ENCODE assay signal across 25 mouse cellular contexts in genomic region chrX:12112166-12112565, GRCm38 (mm10). TPM values are rescaled to one million over a fixed set of nuclear protein-coding genes. Genes with fewer than 3 reads are reported as not detected.
DNase-seq lines count a peak whose midpoint lies in the region; ATAC-seq and TF ChIP-seq lines count a peak whose summit lies in the region.
"Had no signal": no experiment of that assay in that cellular context is flagged by ENCODE, and none has a peak within 500 bp of the region (broad histone marks: within the 10 kb centered on the region; RNA-seq: fewer than 3 reads in every experiment).

No protein-coding gene starts in this region.

- H3K27ac ChIP-seq in heart, embryonic 15.5 days: peak overlapping the region; percentile 70
- H3K27ac ChIP-seq: embryonic facial prominence, embryonic 15.5 days; hindbrain, embryonic 10.5 days; limb, embryonic 15.5 days; liver, embryonic 15.5 days; neural tube, embryonic 12.5 days had no signal

- TF ChIP-seq POLR2A in myocyte (IDR thresholded peaks at IDR 0.05; ENCODE audit: insufficient read length, low read depth): no peak

- no peak overlapping the region for H3K4me2 ChIP-seq in heart, embryonic 15.5 days
- H3K4me2 ChIP-seq in myocyte (ENCODE audit: low read depth): peak overlapping the region; percentile 27
- H3K4me2 ChIP-seq: embryonic facial prominence, embryonic 15.5 days; limb, embryonic 15.5 days; liver, embryonic 15.5 days; neural tube, embryonic 12.5 days had no signal

- no peak overlapping the region for H3ac ChIP-seq in myocyte (ENCODE audit: control insufficient read depth, insufficient read length)

- WGBS in heart, embryonic 15.5 days: 52% methylated on average over 4 of the region's 4 CpGs

- H3K4me3 ChIP-seq in heart, embryonic 15.5 days: no peak overlapping the region
- no peak overlapping the region for H3K4me3 ChIP-seq in myocyte
- H3K4me3 ChIP-seq: embryonic facial prominence, embryonic 15.5 days; hindbrain, embryonic 10.5 days; limb, embryonic 15.5 days; liver, embryonic 15.5 days; neural tube, embryonic 12.5 days had no signal

- no peaks in the 10 kb centered on the region for H3K9me3 ChIP-seq in heart, embryonic 15.5 days (replicated peaks)
- H3K9me3 ChIP-seq: embryonic facial prominence, embryonic 15.5 days; G1E; hindbrain, embryonic 10.5 days; limb, embryonic 15.5 days; liver, embryonic 15.5 days; neural tube, embryonic 12.5 days had no signal

- H3K79me2 ChIP-seq in myocyte (ENCODE audit: control insufficient read depth, insufficient read depth): peaks cover 16% of the 10 kb centered on the region

- H3K36me3 ChIP-seq in heart, embryonic 15.5 days: no peaks in the 10 kb centered on the region
- H3K36me3 ChIP-seq in myocyte (ENCODE audit: control insufficient read depth, insufficient read depth): no peaks in the 10 kb centered on the region
- H3K36me3 ChIP-seq: embryonic facial prominence, embryonic 15.5 days; G1E; hindbrain, embryonic 10.5 days; limb, embryonic 15.5 days; liver, embryonic 15.5 days; neural tube, embryonic 12.5 days had no signal

- no peaks in the 10 kb centered on the region for H3K27me3 ChIP-seq in heart, embryonic 15.5 days
- H3K27me3 ChIP-seq in myocyte (ENCODE audit: control insufficient read depth, insufficient read depth, insufficient read length): no peaks in the 10 kb centered on the region
- H3K27me3 ChIP-seq: CH12.LX; embryonic facial prominence, embryonic 15.5 days; liver, embryonic 15.5 days; neural tube, embryonic 12.5 days had no signal

- intact Hi-C loops in left cerebral cortex, postnatal 14 days (cut with DNase I): no loop called here

- peak; percentile 43; the same call in 1 of the 2 replicates for ATAC-seq in heart, embryonic 15.5 days (replicated peaks; ENCODE audit: insufficient number of reproducible peaks, insufficient read depth, low FRiP score, low read depth)
- ATAC-seq: forebrain, embryonic 16.5 days; intestine, postnatal 0 days had no signal

- peaks cover 16% of the 10 kb centered on the region for H3K4me1 ChIP-seq in heart, embryonic 15.5 days (replicated peaks)
- H3K4me1 ChIP-seq: hindbrain, embryonic 10.5 days; liver, embryonic 15.5 days; neural tube, embryonic 12.5 days had no signal

- DNase-seq in heart, adult 11 months: peak; percentile 85
- DNase-seq in heart, adult 8-10 months (ENCODE audit: low spot score): no peak
- peak; percentile 49 for DNase-seq in Muller cell, postnatal 12 days (ENCODE audit: inconsistent ontology term)
- DNase-seq in left cerebral cortex, postnatal 14 days (ENCODE audit: low spot score in 2 of 2): no peak
- DNase-seq in layer of hippocampus, postnatal 10 days (ENCODE audit: low spot score in 2 of 2): no peak
- DNase-seq: adrenal gland, postnatal 14 days; B cell, adult 2 months; cerebellum, adult 8-10 months; cerebellum, postnatal 36 days; kidney, postnatal 36 days; left cerebral cortex, postnatal 4 days; lung, postnatal 4 days; midbrain, embryonic 14.5 days; right cerebral cortex, postnatal 14 days had no signal

- H3K9ac ChIP-seq in heart, embryonic 15.5 days: no peak overlapping the region
- H3K9ac ChIP-seq: embryonic facial prominence, embryonic 15.5 days; limb, embryonic 15.5 days; liver, embryonic 15.5 days; neural tube, embryonic 12.5 days had no signal

TF ChIP-seq in myocyte, 11 proteins besides CTCF, POLR2A, EP300 and RAD21:
- TF ChIP-seq POLR2AphosphoS2 (IDR thresholded peaks at IDR 0.05; ENCODE audit: insufficient read length, low read depth) (no peak), CEBPB (IDR thresholded peaks at IDR 0.05; ENCODE audit: insufficient read depth, poor library complexity, severe bottlenecking) (no peak), E2F4 (IDR thresholded peaks at IDR 0.05; ENCODE audit: insufficient read depth) (no peak), SRF (IDR thresholded peaks at IDR 0.05; ENCODE audit: control insufficient read depth, insufficient read length, low read depth) (no peak), REST (IDR thresholded peaks at IDR 0.05; ENCODE audit: insufficient read depth, insufficient read length) (no peak), USF1 (IDR thresholded peaks at IDR 0.05; ENCODE audit: low read depth) (no peak), MAX (IDR thresholded peaks at IDR 0.05; ENCODE audit: low read depth) (no peak), MYOD1 (IDR thresholded peaks at IDR 0.05; ENCODE audit: control insufficient read depth in 1 of 3, insufficient read length in 2 of 3, low read depth in 2 of 3) (no peak), TCF12 (IDR thresholded peaks at IDR 0.05; ENCODE audit: insufficient read depth, poor library complexity, severe bottlenecking) (no peak)

RNA-seq across cellular contexts. Expression of gene Bcor, which starts 48.0 kb away (rescaled TPM):
- total RNA-seq in heart, adult 8-10 months (2022): 10 to 100 TPM; 18.7 to 23.4 (median 20.5) TPM
- polyA plus RNA-seq in heart, embryonic 15.5 days (2015; fragmentation: Nextera tagmentation; extraction: Ambion mirVana): 11.7 and 14.9 TPM in 2 replicates
- polyA plus RNA-seq in myocyte (2012; fragmentation: generic; extraction: Trizol): 12.1 TPM
- total RNA-seq in left cerebral cortex, postnatal 14 days (2021): 10 to 100 TPM; 27.1 to 27.4 TPM
- 10 to 100 TPM; 18.2 to 18.5 TPM for total RNA-seq in layer of hippocampus, postnatal 10 days (2021)

Comparison
In these comparisons a context has a peak if more than half of its experiments do, and no peak if none do; other contexts are left out.
1. DNase-seq: peak in heart, adult 11 months (single experiment) and Muller cell, postnatal 12 days (single experiment); none in heart, adult 8-10 months (single experiment), left cerebral cortex, postnatal 14 days (0 of 2) and layer of hippocampus, postnatal 10 days (0 of 2).